Comparison of ENCODE assay signal across 10 mouse cellular contexts in genomic region chr5:134887447-134888335, GRCm38 (mm10). TPM values are rescaled to one million over a fixed set of nuclear protein-coding genes. Genes with fewer than 3 reads are reported as not detected.
DNase-seq lines count a peak whose midpoint lies in the region; ATAC-seq lines count a peak whose summit lies in the region.
"Had no signal": no experiment of that assay in that cellular context is flagged by ENCODE, and none has a peak within 500 bp of the region (broad histone marks: within the 10 kb centered on the region; RNA-seq: fewer than 3 reads in every experiment).

No protein-coding gene starts in this region.

- H3K4me3 ChIP-seq in neural tube, embryonic 11.5 days (ENCODE audit: low read depth, low read length) = no peak overlapping the region
- H3K4me3 ChIP-seq in heart, embryonic 15.5 days = no peak overlapping the region
- H3K4me3 ChIP-seq in limb, embryonic 10.5 days = no peak overlapping the region
- no peak overlapping the region for H3K4me3 ChIP-seq in forebrain, embryonic 15.5 days
- H3K4me3 ChIP-seq: erythroblast, embryonic 14.5 days; midbrain, embryonic 12.5 days had no signal

- H3K27ac ChIP-seq in neural tube, embryonic 11.5 days (ENCODE audit: low read depth, low read length) = no peak overlapping the region
- peak overlapping the region; percentile 65 for H3K27ac ChIP-seq in heart, embryonic 15.5 days
- peak overlapping the region; percentile 62 for H3K27ac ChIP-seq in limb, embryonic 10.5 days
- H3K27ac ChIP-seq in forebrain, embryonic 15.5 days (replicated peaks) = no peak overlapping the region
- H3K27ac ChIP-seq: midbrain, embryonic 12.5 days had no signal

- DNase-seq in neural tube, embryonic 11.5 days (ENCODE audit: low spot score) = peak; percentile 30
- DNase-seq in neural tube, embryonic 10.5 days (ENCODE audit: extremely low spot score, low spot score) = no peak
- peak; percentile 32 for DNase-seq in limb, embryonic 10.5 days (ENCODE audit: low spot score)
- peak; percentile 23 for DNase-seq in yolk sac, embryonic 10.5 days (ENCODE audit: low spot score)
- DNase-seq in MN1 (ENCODE audit: low spot score) = no peak
- DNase-seq in thymus, postnatal 14 days = no peak

- H3K4me1 ChIP-seq in neural tube, embryonic 11.5 days (ENCODE audit: control insufficient read depth, insufficient read depth, low read length) = no peaks in the 10 kb centered on the region
- H3K4me1 ChIP-seq in heart, embryonic 15.5 days (replicated peaks) = no peaks in the 10 kb centered on the region
- peaks cover 30% of the 10 kb centered on the region for H3K4me1 ChIP-seq in limb, embryonic 10.5 days
- H3K4me1 ChIP-seq in forebrain, embryonic 15.5 days = no peaks in the 10 kb centered on the region

- H3K9me3 ChIP-seq in neural tube, embryonic 11.5 days (ENCODE audit: control insufficient read depth, low read length) = no peaks in the 10 kb centered on the region
- H3K9me3 ChIP-seq in heart, embryonic 15.5 days (replicated peaks) = no peaks in the 10 kb centered on the region
- H3K9me3 ChIP-seq in limb, embryonic 10.5 days (replicated peaks) = no peaks in the 10 kb centered on the region
- no peaks in the 10 kb centered on the region for H3K9me3 ChIP-seq in forebrain, embryonic 15.5 days
- H3K9me3 ChIP-seq: midbrain, embryonic 12.5 days had no signal

- H3K4me2 ChIP-seq in neural tube, embryonic 11.5 days (ENCODE audit: low read depth) = no peak overlapping the region
- no peak overlapping the region for H3K4me2 ChIP-seq in heart, embryonic 15.5 days
- H3K4me2 ChIP-seq in forebrain, embryonic 15.5 days (replicated peaks) = no peak overlapping the region
- H3K4me2 ChIP-seq: midbrain, embryonic 12.5 days had no signal

- no peaks in the 10 kb centered on the region for H3K27me3 ChIP-seq in neural tube, embryonic 11.5 days (ENCODE audit: control insufficient read depth, insufficient read depth, low read length)
- H3K27me3 ChIP-seq in heart, embryonic 15.5 days = no peaks in the 10 kb centered on the region; the same call in none of the 2 replicates
- no peaks in the 10 kb centered on the region for H3K27me3 ChIP-seq in limb, embryonic 10.5 days (ENCODE audit: low read depth, poor library complexity, severe bottlenecking)
- no peaks in the 10 kb centered on the region for H3K27me3 ChIP-seq in forebrain, embryonic 15.5 days
- H3K27me3 ChIP-seq: midbrain, embryonic 12.5 days had no signal

- 62% methylated on average over 18 of the region's 18 CpGs for WGBS in neural tube, embryonic 11.5 days
- WGBS in heart, embryonic 15.5 days = 55% methylated on average over 18 of the region's 18 CpGs
- WGBS in limb, embryonic 10.5 days = 68% methylated on average over 18 of the region's 18 CpGs
- WGBS in forebrain, embryonic 15.5 days = 46% methylated on average over 18 of the region's 18 CpGs

- no peaks in the 10 kb centered on the region for H3K36me3 ChIP-seq in neural tube, embryonic 11.5 days (ENCODE audit: control insufficient read depth, insufficient read depth, low read length)
- no peaks in the 10 kb centered on the region for H3K36me3 ChIP-seq in heart, embryonic 15.5 days
- H3K36me3 ChIP-seq in limb, embryonic 10.5 days = no peaks in the 10 kb centered on the region
- no peaks in the 10 kb centered on the region for H3K36me3 ChIP-seq in forebrain, embryonic 15.5 days
- H3K36me3 ChIP-seq: midbrain, embryonic 12.5 days had no signal

- ATAC-seq in neural tube, embryonic 11.5 days (ENCODE audit: insufficient read depth, low FRiP score, low TSS enrichment) = no peak
- peak; percentile 47; the same call in 1 of the 2 replicates for ATAC-seq in heart, embryonic 15.5 days (replicated peaks; ENCODE audit: insufficient number of reproducible peaks, insufficient read depth, low FRiP score, low read depth)
- no peak for ATAC-seq in forebrain, embryonic 15.5 days (replicated peaks)

- no peak overlapping the region; the same call in 1 of the 2 replicates for H3K9ac ChIP-seq in neural tube, embryonic 11.5 days (ENCODE audit: low read length)
- H3K9ac ChIP-seq in heart, embryonic 15.5 days = no peak overlapping the region
- H3K9ac ChIP-seq in forebrain, embryonic 15.5 days (replicated peaks) = no peak overlapping the region
- H3K9ac ChIP-seq: midbrain, embryonic 12.5 days had no signal

RNA-seq across cellular contexts. Expression of gene Tmem270, which starts 18.8 kb away (rescaled TPM):
- polyA plus RNA-seq in neural tube, embryonic 11.5 days (2014; fragmentation: Nextera tagmentation; extraction: Ambion mirVana) = not detected in 2 replicates
- polyA plus RNA-seq in heart, embryonic 15.5 days (2015; fragmentation: Nextera tagmentation; extraction: Ambion mirVana) = not detected in 2 replicates
- not detected in 2 replicates for polyA plus RNA-seq in limb, embryonic 10.5 days (2016; fragmentation: Nextera tagmentation; extraction: Ambion mirVana)
- not detected in 2 replicates for polyA plus RNA-seq in forebrain, embryonic 15.5 days (2015; fragmentation: Nextera tagmentation; extraction: Ambion mirVana)
- polyA plus RNA-seq: midbrain, embryonic 12.5 days had no signal

RNA-seq across cellular contexts. Expression of gene Cldn13, which starts 27.6 kb away (rescaled TPM):
- 2.4 and 4.0 TPM in 2 replicates for polyA plus RNA-seq in neural tube, embryonic 11.5 days (2014; fragmentation: Nextera tagmentation; extraction: Ambion mirVana)
- polyA plus RNA-seq in heart, embryonic 15.5 days (2015; fragmentation: Nextera tagmentation; extraction: Ambion mirVana) = 0.43 and 1.9 TPM in 2 replicates
- polyA plus RNA-seq in limb, embryonic 10.5 days (2016; fragmentation: Nextera tagmentation; extraction: Ambion mirVana) = 2.1 and 2.3 TPM in 2 replicates
- polyA plus RNA-seq in forebrain, embryonic 15.5 days (2015; fragmentation: Nextera tagmentation; extraction: Ambion mirVana) = not detected in 2 replicates

RNA-seq across cellular contexts. Expression of gene Mettl27, which starts 44.5 kb away (rescaled TPM):
- 8.7 and 11.6 TPM in 2 replicates for polyA plus RNA-seq in neural tube, embryonic 11.5 days (2014; fragmentation: Nextera tagmentation; extraction: Ambion mirVana)
- 6.6 and 11.7 TPM in 2 replicates for polyA plus RNA-seq in heart, embryonic 15.5 days (2015; fragmentation: Nextera tagmentation; extraction: Ambion mirVana)
- 11.0 and 16.5 TPM in 2 replicates for polyA plus RNA-seq in limb, embryonic 10.5 days (2016; fragmentation: Nextera tagmentation; extraction: Ambion mirVana)
- polyA plus RNA-seq in forebrain, embryonic 15.5 days (2015; fragmentation: Nextera tagmentation; extraction: Ambion mirVana) = 8.8 and 10.1 TPM in 2 replicates

RNA-seq across cellular contexts. Expression of gene Cldn4, which starts 59.0 kb away (rescaled TPM):
- polyA plus RNA-seq in neural tube, embryonic 11.5 days (2014; fragmentation: Nextera tagmentation; extraction: Ambion mirVana) = 7.5 and 8.9 TPM in 2 replicates
- polyA plus RNA-seq in heart, embryonic 15.5 days (2015; fragmentation: Nextera tagmentation; extraction: Ambion mirVana) = 1.1 and 4.2 TPM in 2 replicates
- 9.8 and 10.0 TPM in 2 replicates for polyA plus RNA-seq in limb, embryonic 10.5 days (2016; fragmentation: Nextera tagmentation; extraction: Ambion mirVana)
- polyA plus RNA-seq in forebrain, embryonic 15.5 days (2015; fragmentation: Nextera tagmentation; extraction: Ambion mirVana) = not detected in 2 replicates
- polyA plus RNA-seq: erythroblast, embryonic 14.5 days had no signal

Comparison
In these comparisons a context has a peak if more than half of its experiments do, and no peak if none do; other contexts are left out.
1. DNase-seq: peak in neural tube, embryonic 11.5 days (single experiment), limb, embryonic 10.5 days (single experiment) and yolk sac, embryonic 10.5 days (single experiment); none in neural tube, embryonic 10.5 days (single experiment), MN1 (single experiment) and thymus, postnatal 14 days (single experiment).
2. H3K27ac ChIP-seq: peak in heart, embryonic 15.5 days (single experiment) and limb, embryonic 10.5 days (single experiment); none in neural tube, embryonic 11.5 days (single experiment) and forebrain, embryonic 15.5 days (single experiment).